Mouse (Mus musculus): ENCODE measurements around the gene Vmn1r211.
"Not testable (repeated sequence)": the region's sequence is repeated elsewhere in the genome, so short reads cannot be mapped to it uniquely, and the experiment has no call there.

The Vmn1r211 gene

GRCm38 (mm10) chr13:22857461-22857860 lies at the start of gene Vmn1r211:
TSS of gene Vmn1r211 (minus strand) at chr13:22857561.
- no peak for DNase-seq

- no peak for DNase-seq
Measured at GRCm38 (mm10) chr13:22884105-22884504, 26.7 kb upstream of the Vmn1r211 start, which contains the start of gene Vmn1r212. TSS of gene Vmn1r212 (minus strand) at chr13:22884205.

GRCm38 (mm10) chr13:22879257-22879656 lies 21.9 kb upstream of the Vmn1r211 start:
- no peak for DNase-seq

- no peak for DNase-seq
Measured at GRCm38 (mm10) chr13:22854760-22855159, 2.6 kb downstream of the Vmn1r211 start.

GRCm38 (mm10) chr13:22846798-22847197 lies 10.6 kb downstream of the Vmn1r211 start:
- DNase-seq: no peak

GRCm38 (mm10) chr13:22844304-22844703 lies 13.1 kb downstream of the Vmn1r211 start:
- not testable (repeated sequence) for DNase-seq

- DNase-seq: no peak
Measured at GRCm38 (mm10) chr13:22831248-22831647, 26.1 kb downstream of the Vmn1r211 start, which contains the start of gene Vmn1r210. TSS of gene Vmn1r210 (minus strand) at chr13:22831348.

- DNase-seq: not testable (repeated sequence)
Measured at GRCm38 (mm10) chr13:22829395-22829794, 28.0 kb downstream of the Vmn1r211 start.

GRCm38 (mm10) chr13:22821601-22822000 lies 35.8 kb downstream of the Vmn1r211 start:
- DNase-seq: not testable (repeated sequence)

- not testable (repeated sequence) for DNase-seq
Measured at GRCm38 (mm10) chr13:22809582-22809981, 47.8 kb downstream of the Vmn1r211 start, which contains the start of gene Vmn1r209. TSS of gene Vmn1r209 (minus strand) at chr13:22809682.

All from kidney, postnatal 25 days (tissue).